Mouse (Mus musculus) heart, embryonic 12.5 days (tissue): ENCODE measurements around the gene Cd163. TPM values are rescaled to one million over a fixed set of nuclear protein-coding genes. Genes with fewer than 3 reads are reported as not detected.

ENCODE experiments used
- ATAC-seq: fragments of 200-750 bp; cut with Nextera tagmentation; 2 replicates; pipeline ENCODE4 v1.8.0; 2017; ENCODE audit warnings: moderate TSS enrichment, moderate library complexity; ENCODE audit not compliant: insufficient number of reproducible peaks, low FRiP score
- H3K27ac ChIP-seq: fragments of 300-500 bp; sonication (generic); 2 replicates; pipeline ENCODE4 v1.5.1; 2016; ENCODE audit warnings: mild to moderate bottlenecking, moderate library complexity; ENCODE audit not compliant: poor library complexity, severe bottlenecking
- H3K27me3 ChIP-seq: fragments of 300-500 bp; sonication (generic); replicated peaks from 2 replicates; pipeline ENCODE4 v1.6.1; 2016; ENCODE audit warnings: mild to moderate bottlenecking, moderate library complexity
- H3K36me3 ChIP-seq: fragments of 300-500 bp; sonication (generic); 2 replicates; pipeline ENCODE4 v1.6.1; 2016; ENCODE audit warnings: mild to moderate bottlenecking, moderate library complexity
- H3K4me1 ChIP-seq: fragments of 300-500 bp; sonication (generic); replicated peaks from 2 replicates; pipeline ENCODE4 v1.6.1; 2016; ENCODE audit warnings: mild to moderate bottlenecking
- H3K4me2 ChIP-seq: fragments of 300-500 bp; sonication (generic); 2 replicates; pipeline ENCODE4 v1.6.1; 2016; ENCODE audit warnings: mild to moderate bottlenecking, moderate library complexity
- H3K4me3 ChIP-seq: fragments of 300-500 bp; sonication (generic); 2 replicates; pipeline ENCODE4 v1.5.1; 2016; ENCODE audit warnings: mild to moderate bottlenecking
- H3K9ac ChIP-seq: fragments of 300-500 bp; sonication (generic); 2 replicates; pipeline ENCODE4 v1.6.1; 2016; ENCODE audit warnings: mild to moderate bottlenecking, moderate library complexity
- H3K9me3 ChIP-seq: fragments of 300-500 bp; sonication (generic); replicated peaks from 2 replicates; pipeline ENCODE4 v1.6.1; 2016; ENCODE audit warnings: mild to moderate bottlenecking, moderate library complexity
- WGBS: fragments of 180-500 bp; shearing (Covaris S2); methylation state at CpG from one replicate; pipeline ENCODE4 v1.1.7; 2016; 5-methylcytosine and 5-hydroxymethylcytosine counted together
- polyA plus RNA-seq: library from polyadenylated mRNA; unstranded; fragments of >200 nt; fragmentation: Nextera tagmentation; extraction: Ambion mirVana; gene quantifications from 2 replicates; pipeline ENCODE4 v1.2.1, GENCODE M21; 2016

The Cd163 gene
- polyA plus RNA-seq, 1 experiment from 2014 or later: not detected

DNA sequence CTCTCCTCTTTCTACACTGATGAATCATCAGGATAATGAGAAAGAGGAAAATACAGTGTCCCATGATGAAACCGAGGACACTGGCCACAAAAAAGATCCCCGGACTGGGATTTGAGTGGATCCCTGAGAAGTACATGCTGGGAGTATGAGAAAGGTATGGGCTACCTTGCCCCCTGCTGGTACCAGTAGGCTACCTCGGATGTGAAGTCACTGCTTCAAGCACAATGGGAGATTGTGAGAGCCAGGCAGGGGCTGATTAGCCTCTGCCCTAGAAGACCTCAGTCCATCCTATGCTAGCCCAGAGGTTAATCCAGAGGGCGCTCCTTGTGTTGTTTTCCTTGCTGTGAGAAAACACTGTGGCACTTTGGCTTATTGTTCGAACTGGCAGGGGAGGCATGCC, 59.9 kb downstream of the Cd163 start:
- no peaks in the 10 kb centered on the region for H3K4me1 ChIP-seq
- ATAC-seq: no peak
- WGBS: 52% methylated on average over 5 of the region's 5 CpGs
- H3K36me3 ChIP-seq: no peaks in the 10 kb centered on the region
- no peak overlapping the region for H3K27ac ChIP-seq
- H3K27me3 ChIP-seq: no peaks in the 10 kb centered on the region
- H3K9ac ChIP-seq: no peak overlapping the region
- no peak overlapping the region for H3K4me3 ChIP-seq
- no peaks in the 10 kb centered on the region for H3K9me3 ChIP-seq
- no peak overlapping the region for H3K4me2 ChIP-seq

- ATAC-seq: no peak
- H3K4me3 ChIP-seq: no peak overlapping the region
- H3K36me3 ChIP-seq: no peaks in the 10 kb centered on the region
- H3K4me1 ChIP-seq: no peaks in the 10 kb centered on the region
- H3K9me3 ChIP-seq: no peaks in the 10 kb centered on the region
- no peak overlapping the region for H3K9ac ChIP-seq
- no peak overlapping the region for H3K4me2 ChIP-seq
- 84% methylated on average over 6 of the region's 6 CpGs for WGBS
- H3K27me3 ChIP-seq: no peaks in the 10 kb centered on the region
- H3K27ac ChIP-seq: no peak overlapping the region
Observed at GRCm38 (mm10) chr6:124373584-124374206, 69.2 kb downstream of the Cd163 start.

DNA sequence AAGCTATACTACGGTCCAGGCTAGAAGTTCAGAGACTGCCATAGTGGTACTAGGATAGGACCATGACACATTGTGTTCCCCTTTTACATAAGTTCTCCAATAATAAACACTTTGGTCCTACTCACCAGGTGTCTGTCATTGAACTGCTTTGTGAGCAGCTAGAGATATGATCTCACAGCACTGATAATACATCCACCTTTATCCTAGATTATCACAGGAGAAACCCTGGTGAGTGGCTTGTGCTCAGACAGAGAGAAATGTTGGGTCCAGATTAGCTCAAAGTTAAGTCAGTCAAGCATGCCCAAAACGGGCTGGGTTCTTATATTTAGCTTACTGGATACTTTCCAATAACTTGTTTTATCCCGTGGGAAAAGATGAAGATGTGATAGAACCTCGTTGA, 70.2 kb downstream of the Cd163 start:
- no peaks in the 10 kb centered on the region for H3K36me3 ChIP-seq

DNA sequence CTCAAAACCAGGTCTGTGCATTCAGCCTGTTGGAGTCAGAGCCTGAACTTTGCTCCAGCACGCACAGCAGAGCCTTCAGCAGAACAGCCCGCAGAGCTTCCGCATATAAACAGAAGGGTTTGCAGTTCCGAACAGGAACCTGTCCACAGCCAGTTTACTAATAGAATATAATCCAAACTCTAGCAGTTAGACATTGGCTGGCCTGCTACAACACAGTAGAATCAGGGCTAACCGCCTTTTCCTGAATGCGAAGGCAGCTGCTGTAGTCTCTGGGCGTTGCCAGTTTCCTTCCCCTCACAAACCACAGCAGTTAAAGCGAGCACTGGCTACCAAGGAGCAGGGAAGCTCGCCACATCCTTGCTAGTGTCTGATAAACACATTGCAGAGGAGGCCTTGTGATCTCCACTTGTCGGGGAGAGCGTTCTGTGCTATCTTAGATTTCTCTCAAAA, 71.0 kb downstream of the Cd163 start:
- Histone ChIP-seq H3K9me3 (no peaks in the 10 kb centered on the region), H3K4me3 (no peak overlapping the region), H3K9ac (no peak overlapping the region), H3K4me1 (no peaks in the 10 kb centered on the region), H3K27ac (no peak overlapping the region), H3K27me3 (no peaks in the 10 kb centered on the region), H3K4me2 (no peak overlapping the region), H3K36me3 (no peaks in the 10 kb centered on the region)
- 58% methylated on average over 11 of the region's 11 CpGs for WGBS
- ATAC-seq: no peak

More for the DNA sequence above, 70.2 kb downstream of the Cd163 start:
- H3K9me3 ChIP-seq: no peaks in the 10 kb centered on the region
- 76% methylated on average over 4 of the region's 4 CpGs for WGBS
- ATAC-seq: no peak
- H3K4me3 ChIP-seq: no peak overlapping the region
- no peak overlapping the region for H3K27ac ChIP-seq
- H3K4me1 ChIP-seq: no peaks in the 10 kb centered on the region
- no peak overlapping the region for H3K4me2 ChIP-seq
- no peak overlapping the region for H3K9ac ChIP-seq
- H3K27me3 ChIP-seq: no peaks in the 10 kb centered on the region

DNA sequence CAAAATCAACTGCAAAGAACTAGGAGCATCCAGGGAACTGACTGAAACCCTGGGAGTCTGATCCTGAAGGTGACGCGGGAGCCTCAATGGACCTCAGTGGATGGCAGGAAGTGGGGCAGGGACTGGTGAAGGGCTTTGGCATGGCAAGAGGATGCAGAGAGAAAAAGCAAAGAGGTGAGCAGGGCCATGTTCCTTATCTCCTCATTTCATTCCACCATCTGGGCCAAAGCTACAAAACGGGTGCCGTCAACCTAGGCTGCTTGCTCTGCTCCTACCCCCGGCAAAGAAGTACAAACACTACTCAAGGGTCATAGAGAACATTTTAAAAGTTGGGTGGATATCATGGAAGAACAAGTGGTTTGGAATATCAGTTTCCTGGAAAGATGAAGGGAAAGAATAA, 71.9 kb downstream of the Cd163 start:
- Histone ChIP-seq H3K27ac (no peak overlapping the region), H3K9ac (no peak overlapping the region), H3K4me1 (no peaks in the 10 kb centered on the region), H3K4me3 (no peak overlapping the region), H3K9me3 (no peaks in the 10 kb centered on the region), H3K36me3 (no peaks in the 10 kb centered on the region), H3K4me2 (no peak overlapping the region), H3K27me3 (no peaks in the 10 kb centered on the region)
- ATAC-seq: no peak
- WGBS: 72% methylated on average over 5 of the region's 5 CpGs

DNA sequence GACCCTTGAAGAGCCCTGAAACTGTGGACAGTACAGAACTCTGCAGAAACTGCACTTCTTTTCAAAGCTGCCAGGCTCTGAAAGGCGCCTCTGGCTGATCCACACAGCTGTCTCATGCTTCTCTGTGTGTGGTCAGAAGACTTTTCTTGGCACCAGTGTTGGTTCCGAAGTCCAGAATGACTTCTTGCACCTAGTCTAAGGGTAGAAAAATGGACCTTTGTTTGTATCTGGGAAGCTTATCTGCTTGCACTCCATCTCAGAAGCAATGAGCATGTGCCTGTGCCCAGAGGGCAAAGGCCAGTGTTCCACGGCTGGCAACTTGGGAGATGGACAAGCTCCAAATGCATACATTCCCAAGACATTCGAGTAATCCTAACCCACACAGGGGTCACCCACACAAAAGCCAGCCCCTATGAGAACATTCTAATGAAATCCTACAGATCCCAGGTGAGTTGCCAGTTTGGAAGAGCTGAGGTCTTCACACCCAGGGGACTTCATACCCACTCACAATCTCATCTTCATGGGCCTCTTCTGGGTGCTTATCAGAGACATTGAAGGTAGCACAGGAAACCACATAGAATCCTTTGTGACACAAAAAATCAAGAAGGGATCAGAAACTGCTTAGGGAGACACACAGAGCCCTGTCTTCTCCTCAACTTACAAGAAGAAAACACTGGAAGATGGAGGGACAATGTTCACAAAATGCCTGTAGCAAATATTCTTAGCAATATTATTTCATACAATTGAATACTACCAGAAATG, 73.2 kb downstream of the Cd163 start:
- Histone ChIP-seq H3K9me3 (no peaks in the 10 kb centered on the region), H3K4me1 (no peaks in the 10 kb centered on the region), H3K9ac (no peak overlapping the region), H3K4me3 (no peak overlapping the region), H3K27ac (no peak overlapping the region), H3K4me2 (no peak overlapping the region), H3K36me3 (no peaks in the 10 kb centered on the region), H3K27me3 (no peaks in the 10 kb centered on the region)
- ATAC-seq: no peak
- 46% methylated on average over 4 of the region's 4 CpGs for WGBS

GRCm38 (mm10) chr6:124379331-124379730, 74.9 kb downstream of the Cd163 start:
- Histone ChIP-seq H3K4me2 (no peak overlapping the region), H3K36me3 (no peaks in the 10 kb centered on the region), H3K9ac (no peak overlapping the region), H3K9me3 (no peaks in the 10 kb centered on the region), H3K27ac (no peak overlapping the region), H3K27me3 (no peaks in the 10 kb centered on the region), H3K4me3 (no peak overlapping the region), H3K4me1 (no peaks in the 10 kb centered on the region)
- ATAC-seq: no peak
- 27% methylated on average over 10 of the region's 10 CpGs for WGBS

Other genes starting within 250 kb of the Cd163 start
- not detected in 2 replicates for gene Vmn2r27, start 72.8 kb upstream of the Cd163 start, polyA plus RNA-seq
- 23.7 and 25.4 TPM in 2 replicates for gene Pex5, start 110.4 kb downstream of the Cd163 start, polyA plus RNA-seq
- gene Clstn3, start 160.1 kb downstream of the Cd163 start, polyA plus RNA-seq: 1.5 and 1.7 TPM in 2 replicates
- 0.31 and 0.41 TPM in 2 replicates for gene C1rl, start 188.5 kb downstream of the Cd163 start, polyA plus RNA-seq
- 0.19 and 0.24 TPM in 2 replicates for gene C1ra, start 207.7 kb downstream of the Cd163 start, polyA plus RNA-seq
- gene C1s1, start 237.7 kb downstream of the Cd163 start, polyA plus RNA-seq: 0.49 TPM in 1 of 2 replicates, not detected in the other